Mouse (Mus musculus): Measurements from ENCODE around the gene Olfr263. TPM values are rescaled to one million over a fixed set of nuclear protein-coding genes. Genes with fewer than 3 reads are reported as not detected.

Gene Olfr263
- total and polyA plus RNA-seq, 3 experiments = not detected

Other genes with a start within 250 kb of the Olfr263 start
- gene Olfr1370, start 54.7 kb upstream of the Olfr263 start, total RNA-seq (2021) = not detected
- gene Olfr1370, start 54.7 kb upstream of the Olfr263 start, polyA plus RNA-seq (2012; rRNA removed) = not detected in 2 replicates
- not detected for gene Olfr1369-ps1, start 18.2 kb upstream of the Olfr263 start, total RNA-seq (2021)
- not detected in 2 replicates for gene Olfr1369-ps1, start 18.2 kb upstream of the Olfr263 start, polyA plus RNA-seq (2012; rRNA removed)
- gene Olfr1368, start 16.2 kb downstream of the Olfr263 start, total RNA-seq (2021) = not detected
- not detected in 2 replicates for gene Olfr1368, start 16.2 kb downstream of the Olfr263 start, polyA plus RNA-seq (2012; rRNA removed)
- 10 to 100 TPM; 47.9 to 52.0 TPM for gene Trim27, start 49.8 kb downstream of the Olfr263 start, total RNA-seq (2021)
- gene Trim27, start 49.8 kb downstream of the Olfr263 start, polyA plus RNA-seq (2012; rRNA removed) = 170 and 180 TPM in 2 replicates
- gene Gpx5, start 163.1 kb downstream of the Olfr263 start, total RNA-seq (2021) = not detected
- gene Gpx5, start 163.1 kb downstream of the Olfr263 start, polyA plus RNA-seq (2012; rRNA removed) = not detected in 2 replicates
- not detected for gene Gpx6, start 182.5 kb downstream of the Olfr263 start, total RNA-seq (2021)
- not detected in 2 replicates for gene Gpx6, start 182.5 kb downstream of the Olfr263 start, polyA plus RNA-seq (2012; rRNA removed)
- not detected for gene Olfr1367, start 217.3 kb downstream of the Olfr263 start, total RNA-seq (2021)
- gene Olfr1367, start 217.3 kb downstream of the Olfr263 start, polyA plus RNA-seq (2012; rRNA removed) = not detected in 2 replicates
- 1 to 10 TPM; 9.4 to 9.6 TPM for gene Zscan12, start 233.2 kb downstream of the Olfr263 start, total RNA-seq (2021)
- 0.33 and 0.44 TPM in 2 replicates for gene Zscan12, start 233.2 kb downstream of the Olfr263 start, polyA plus RNA-seq (2012; rRNA removed)